Mouse (Mus musculus) urinary bladder, postnatal 25 days (tissue): Measurements from ENCODE around the gene Epn2.
"Not testable (repeated sequence)": the region's sequence is repeated elsewhere in the genome, so short reads cannot be mapped to it uniquely, and the experiment has no call there.

ENCODE experiments used
- DNase-seq: peaks from one replicate; pipeline ENCODE4 v3.0.0; 2022; ENCODE audit warnings: low spot score

Epn2 gene

GRCm38 (mm10) chr11:61592061-61592460, 12.6 kb upstream of the Epn2 start:
- DNase-seq = no peak

- DNase-seq = no peak
These were observed 11.2 kb upstream of the Epn2 start for GRCm38 (mm10) chr11:61590516-61591213.

GRCm38 (mm10) chr11:61585421-61585820, 5.9 kb upstream of the Epn2 start:
- DNase-seq = no peak

- DNase-seq = no peak
These were observed 5.3 kb upstream of the Epn2 start for GRCm38 (mm10) chr11:61584830-61585229.

GRCm38 (mm10) chr11:61584096-61584495, 4.6 kb upstream of the Epn2 start:
- no peak for DNase-seq

- DNase-seq = not testable (repeated sequence)
These were observed 3.3 kb upstream of the Epn2 start for GRCm38 (mm10) chr11:61582808-61583207.

GRCm38 (mm10) chr11:61579878-61580381, 443 bp upstream of the Epn2 start:
- no peak for DNase-seq

GRCm38 (mm10) chr11:61578541-61578982, 925 bp downstream of the Epn2 start:
- DNase-seq = no peak

GRCm38 (mm10) chr11:61577991-61578390, 1.5 kb downstream of the Epn2 start:
- no peak for DNase-seq

GRCm38 (mm10) chr11:61577349-61577748, 2.1 kb downstream of the Epn2 start:
- no peak for DNase-seq

- no peak for DNase-seq
These were observed 6.2 kb downstream of the Epn2 start for GRCm38 (mm10) chr11:61573266-61573665.

- no peak for DNase-seq
These were observed 8.3 kb downstream of the Epn2 start for GRCm38 (mm10) chr11:61571225-61571624.

GRCm38 (mm10) chr11:61569671-61570070, 9.8 kb downstream of the Epn2 start:
- DNase-seq = no peak

GRCm38 (mm10) chr11:61564566-61564965, 14.9 kb downstream of the Epn2 start:
- DNase-seq = no peak

GRCm38 (mm10) chr11:61563939-61564338, 15.5 kb downstream of the Epn2 start:
- DNase-seq = no peak

GRCm38 (mm10) chr11:61562421-61562820, 17.1 kb downstream of the Epn2 start:
- DNase-seq = no peak

- DNase-seq = no peak
These were observed 19.9 kb downstream of the Epn2 start for GRCm38 (mm10) chr11:61559572-61559971.

- DNase-seq = no peak
These were observed 26.3 kb downstream of the Epn2 start for GRCm38 (mm10) chr11:61553015-61553754.

GRCm38 (mm10) chr11:61550631-61551030, 28.9 kb downstream of the Epn2 start:
- no peak for DNase-seq

- DNase-seq = no peak
These were observed 31.8 kb downstream of the Epn2 start for GRCm38 (mm10) chr11:61547710-61548109.

- DNase-seq = no peak
These were observed 33.0 kb downstream of the Epn2 start for GRCm38 (mm10) chr11:61546452-61546851.

GRCm38 (mm10) chr11:61545586-61545985, 33.9 kb downstream of the Epn2 start:
- DNase-seq = no peak

- DNase-seq = no peak
These were observed 38.4 kb downstream of the Epn2 start for GRCm38 (mm10) chr11:61541106-61541505.
